Mouse (Mus musculus) kidney, adult 11 months (tissue): ENCODE measurements around the gene Rybp.

Experiments
- DNase-seq: peaks from one replicate; pipeline ENCODE4 v3.0.0; 2022

Rybp gene

GRCm38 (mm10) chr6:100286573-100287333, 532 bp downstream of the Rybp start:
- DNase-seq: peak; percentile 75

- DNase-seq: no peak
Observed at GRCm38 (mm10) chr6:100285985-100286572, 1.2 kb downstream of the Rybp start.

- no peak for DNase-seq
Observed at GRCm38 (mm10) chr6:100278841-100279240, 8.4 kb downstream of the Rybp start.

- no peak for DNase-seq
Observed at GRCm38 (mm10) chr6:100276344-100276743, 10.9 kb downstream of the Rybp start.

GRCm38 (mm10) chr6:100275643-100276042, 11.6 kb downstream of the Rybp start:
- DNase-seq: no peak

- DNase-seq: no peak
Observed at GRCm38 (mm10) chr6:100273556-100273955, 13.7 kb downstream of the Rybp start.

GRCm38 (mm10) chr6:100271992-100272391, 15.3 kb downstream of the Rybp start:
- DNase-seq: no peak

GRCm38 (mm10) chr6:100270765-100271164, 16.5 kb downstream of the Rybp start:
- no peak for DNase-seq

- no peak for DNase-seq
Observed at GRCm38 (mm10) chr6:100259607-100260006, 27.7 kb downstream of the Rybp start.

- no peak for DNase-seq
Observed at GRCm38 (mm10) chr6:100258278-100258677, 29.0 kb downstream of the Rybp start.

- DNase-seq: no peak
Observed at GRCm38 (mm10) chr6:100255411-100255810, 31.9 kb downstream of the Rybp start.

GRCm38 (mm10) chr6:100254671-100255070, 32.6 kb downstream of the Rybp start:
- no peak for DNase-seq

- no peak for DNase-seq
Observed at GRCm38 (mm10) chr6:100244474-100244873, 42.8 kb downstream of the Rybp start.

GRCm38 (mm10) chr6:100235036-100235435, 52.2 kb downstream of the Rybp start:
- no peak for DNase-seq

GRCm38 (mm10) chr6:100233522-100233921, 53.8 kb downstream of the Rybp start:
- no peak for DNase-seq

- no peak for DNase-seq
Observed at GRCm38 (mm10) chr6:100233061-100233460, 54.2 kb downstream of the Rybp start.

GRCm38 (mm10) chr6:100226204-100226603, 61.1 kb downstream of the Rybp start:
- DNase-seq: no peak

- DNase-seq: no peak
Observed at GRCm38 (mm10) chr6:100223932-100224331, 63.4 kb downstream of the Rybp start.

- DNase-seq: no peak
Observed at GRCm38 (mm10) chr6:100223435-100223834, 63.9 kb downstream of the Rybp start.

GRCm38 (mm10) chr6:100222927-100223326, 64.4 kb downstream of the Rybp start:
- no peak for DNase-seq

GRCm38 (mm10) chr6:100221803-100222202, 65.5 kb downstream of the Rybp start:
- DNase-seq: no peak

GRCm38 (mm10) chr6:100220917-100221560, 66.2 kb downstream of the Rybp start:
- DNase-seq: no peak

GRCm38 (mm10) chr6:100219971-100220370, 67.3 kb downstream of the Rybp start:
- DNase-seq: no peak
